Mouse (Mus musculus) CH12.LX (cell line): Measurements from ENCODE around the gene Rpl36-ps4. TPM values are rescaled to one million over a fixed set of nuclear protein-coding genes. Genes with fewer than 3 reads are reported as not detected.
"Not testable (repeated sequence)": the region's sequence is repeated elsewhere in the genome, so short reads cannot be mapped to it uniquely, and the experiment has no call there.

ENCODE experiments used
- DNase-seq: peaks from one replicate; pipeline ENCODE4 v3.0.0-alpha.2; 2013; ENCODE audit errors: extremely low read depth
- H3K27ac ChIP-seq: 2 replicates; pipeline ENCODE4 v1.5.1; 2012; ENCODE audit warnings: low read depth, mild to moderate bottlenecking, control low read depth, moderate library complexity; ENCODE audit not compliant: insufficient read depth
- H3K27me3 ChIP-seq: replicated peaks from 2 replicates; pipeline ENCODE3; 2012; ENCODE audit warnings: inconsistent platforms
- H3K36me3 ChIP-seq, 2 experiments: replicated peaks in 1 of 2; 2 replicates each; pipeline versions ENCODE3 to v1.6.1; 2012; ENCODE audit warnings: inconsistent platforms in 1 of 2, low read length in 1 of 2, mild to moderate bottlenecking in 1 of 2, mixed read lengths in 1 of 2, moderate library complexity in 1 of 2; ENCODE audit not compliant: control insufficient read depth in 1 of 2, insufficient read depth in 1 of 2
- H3K4me1 ChIP-seq, 2 experiments: 2 replicates each; pipeline ENCODE4 v1.6.1; 2012; ENCODE audit warnings: inconsistent platforms in 1 of 2, moderate library complexity in 1 of 2; ENCODE audit not compliant: insufficient read depth in 2 of 2, control insufficient read depth in 1 of 2
- H3K4me2 ChIP-seq: 2 replicates; pipeline ENCODE4 v1.6.1; 2012; ENCODE audit warnings: low read depth, mild to moderate bottlenecking, control low read depth; ENCODE audit not compliant: poor library complexity, insufficient read depth, severe bottlenecking
- H3K4me3 ChIP-seq, 3 experiments: fragments of 150-350 bp in 1 of 3; sonication (generic) in 1 of 3; replicated peaks in 1 of 3; 2 replicates each; pipeline versions ENCODE3 to v1.5.1; 2011 to 2012; ENCODE audit warnings: low read depth in 2 of 3, low read length in 2 of 3, mild to moderate bottlenecking in 2 of 3, moderate library complexity in 2 of 3, control low read depth in 1 of 3, improper control_type of control experiment in 1 of 3, inconsistent platforms in 1 of 3, mixed read lengths in 1 of 3; ENCODE audit not compliant: poor library complexity in 1 of 3
- H3K79me2 ChIP-seq: replicated peaks from 2 replicates; pipeline ENCODE4 v1.6.1; 2012; ENCODE audit warnings: mild to moderate bottlenecking, moderate library complexity; ENCODE audit not compliant: control insufficient read depth, poor library complexity, insufficient read depth, severe bottlenecking; ENCODE audit errors: extremely low read depth
- H3K9ac ChIP-seq: 2 replicates; pipeline ENCODE4 v1.6.1; 2012; ENCODE audit warnings: low read depth, mild to moderate bottlenecking, control low read depth, moderate library complexity; ENCODE audit not compliant: insufficient read depth
- H3K9me3 ChIP-seq: replicated peaks from 2 replicates; pipeline ENCODE3; 2012; ENCODE audit warnings: low read length, inconsistent platforms, mixed read lengths
- BHLHE40 ChIP-seq: IDR thresholded peaks from 2 replicates; pipeline ENCODE4 v1.6.1; 2011; ENCODE audit warnings: mild to moderate bottlenecking, low read depth, low read length, improper control_type of control experiment
- CTCF ChIP-seq, 2 experiments: IDR thresholded peaks in 1 of 2; conservative IDR thresholded peaks in 1 of 2; 2 replicates each; pipeline ENCODE4 v1.5.1; 2011 to 2012; ENCODE audit warnings: low read depth in 2 of 2, low read length in 2 of 2, improper control_type of control experiment in 1 of 2, inconsistent platforms in 1 of 2, mild to moderate bottlenecking in 1 of 2, moderate library complexity in 1 of 2
- GABPA ChIP-seq: IDR thresholded peaks from 2 replicates; pipeline ENCODE4 v1.6.1; 2012; ENCODE audit warnings: low read depth, low read length, improper control_type of control experiment, inconsistent platforms; ENCODE audit not compliant: insufficient replicate concordance
- JUND ChIP-seq: conservative IDR thresholded peaks from 2 replicates; pipeline ENCODE4 v1.6.1; 2011; ENCODE audit warnings: low read depth, low read length, improper control_type of control experiment
- MXI1 ChIP-seq: IDR thresholded peaks from 2 replicates; pipeline ENCODE4 v1.6.1; 2011; ENCODE audit warnings: mild to moderate bottlenecking, low read depth, low read length, improper control_type of control experiment
- PAX5 ChIP-seq: IDR thresholded peaks from 2 replicates; pipeline ENCODE4 v1.6.1; 2012; ENCODE audit warnings: low read length, inconsistent platforms, mixed read lengths
- POLR2AphosphoS2 ChIP-seq: IDR thresholded peaks from 2 replicates; pipeline ENCODE4 v1.6.1; 2011; ENCODE audit warnings: low read depth, low read length, improper control_type of control experiment
- ZC3H11A ChIP-seq: IDR thresholded peaks from 2 replicates; pipeline ENCODE4 v1.6.1; 2012; ENCODE audit warnings: low read depth, mild to moderate bottlenecking, inconsistent platforms, low read length, improper control_type of control experiment
- dilution Hi-C: fragments of 300-500 bp; cut with MboI; formaldehyde crosslinking; loops from 2 replicates; pipeline ENCODE4 v1.14.3; 2020; ENCODE audit warnings: low sequenced_read_pairs; ENCODE audit not compliant: extremely low pct_unique_long_range_greater_than_20kb, extremely low pct_ligation_motif_present
- in situ Hi-C: fragments of 300-500 bp; cut with MboI; formaldehyde crosslinking; loops from 3 replicates; pipeline ENCODE4 v1.14.3; 2019; ENCODE audit warnings: low sequenced_read_pairs, low pct_ligation_motif_present, low pct_unique_long_range_greater_than_20kb, mixed read lengths
- polyA plus RNA-seq: library from polyadenylated mRNA; unstranded; fragments of >175 nt; gene quantifications from 2 replicates; pipeline ENCODE4 v1.2.1, GENCODE M21; 2012; ENCODE audit warnings: low read depth; ENCODE audit not compliant: insufficient read length
- total RNA-seq, 2 experiments: library from RNA; depleted of rRNA; stranded (reverse); fragments of 300-350 nt in 1 of 2; fragments of >200 nt in 1 of 2; gene quantifications; 2 replicates each; pipeline ENCODE4 v1.2.3; 2012 to 2014

The Rpl36-ps4 gene
- total and polyA plus RNA-seq, 3 experiments, result not detected

GRCm38 (mm10) chr17:87963081-87964075 lies 42.6 kb downstream of the Rpl36-ps4 start:
- H3K36me3 ChIP-seq, result no peaks in the 10 kb centered on the region
- H3K79me2 ChIP-seq, result no peaks in the 10 kb centered on the region
- H3K4me2 ChIP-seq, result no peak overlapping the region
- no peak for DNase-seq
- in situ Hi-C loops (no loop called here), dilution Hi-C loops (no loop called here)
- TF ChIP-seq PAX5, result no peak
- no peak for TF ChIP-seq CTCF (conservative IDR thresholded peaks at IDR 0.05 in 1 of 2, IDR thresholded peaks at IDR 0.05 in 1 of 2; ENCODE audit: low read depth in 2 of 2, low read length in 2 of 2)
- TF ChIP-seq JUND, result no peak
- TF ChIP-seq BHLHE40, result no peak
- no peak for TF ChIP-seq POLR2AphosphoS2
- TF ChIP-seq GABPA, result no peak
- TF ChIP-seq MXI1, result no peak
- TF ChIP-seq ZC3H11A, result no peak
- no peaks in the 10 kb centered on the region for H3K4me1 ChIP-seq
- H3K27ac ChIP-seq, result no peak overlapping the region
- no peak overlapping the region for H3K4me3 ChIP-seq
- H3K9ac ChIP-seq, result no peak overlapping the region
- H3K9me3 ChIP-seq, result peaks cover 5% of the 10 kb centered on the region
- no peaks in the 10 kb centered on the region for H3K27me3 ChIP-seq

- H3K9me3 ChIP-seq, result peaks cover 20% of the 10 kb centered on the region
- H3K27ac ChIP-seq, H3K27me3 ChIP-seq, H3K9ac ChIP-seq, DNase-seq, in situ Hi-C loops, H3K36me3 ChIP-seq, H3K4me1 ChIP-seq, H3K4me3 ChIP-seq, H3K79me2 ChIP-seq, H3K4me2 ChIP-seq, dilution Hi-C loops: not testable (repeated sequence)
Observed at GRCm38 (mm10) chr17:87968483-87968926, 47.7 kb downstream of the Rpl36-ps4 start.

Other genes starting within 250 kb of the Rpl36-ps4 start
- 34.8 and 37.0 TPM in 2 replicates for gene Msh2, start 248.6 kb upstream of the Rpl36-ps4 start, total RNA-seq (2012; rRNA removed)
- gene Msh2, start 248.6 kb upstream of the Rpl36-ps4 start, total RNA-seq (2014; rRNA removed), result 47.0 and 47.5 TPM in 2 replicates
- gene Msh2, start 248.6 kb upstream of the Rpl36-ps4 start, polyA plus RNA-seq, result 45.8 and 48.2 TPM in 2 replicates
- not detected in 2 replicates for gene Kcnk12, start 123.0 kb upstream of the Rpl36-ps4 start, total RNA-seq (2012; rRNA removed)
- gene Kcnk12, start 123.0 kb upstream of the Rpl36-ps4 start, total RNA-seq (2014; rRNA removed), result not detected in 2 replicates
- gene Kcnk12, start 123.0 kb upstream of the Rpl36-ps4 start, polyA plus RNA-seq, result not detected in 2 replicates
- 79.3 and 84.7 TPM in 2 replicates for gene Msh6, start 54.1 kb downstream of the Rpl36-ps4 start, total RNA-seq (2012; rRNA removed)
- gene Msh6, start 54.1 kb downstream of the Rpl36-ps4 start, total RNA-seq (2014; rRNA removed), result 72.9 and 76.5 TPM in 2 replicates
- 79.0 and 79.5 TPM in 2 replicates for gene Msh6, start 54.1 kb downstream of the Rpl36-ps4 start, polyA plus RNA-seq
- gene Fbxo11, start 144.3 kb downstream of the Rpl36-ps4 start, total RNA-seq (2012; rRNA removed), result 32.1 and 37.6 TPM in 2 replicates
- 53.9 and 61.0 TPM in 2 replicates for gene Fbxo11, start 144.3 kb downstream of the Rpl36-ps4 start, total RNA-seq (2014; rRNA removed)
- 61.8 and 67.6 TPM in 2 replicates for gene Fbxo11, start 144.3 kb downstream of the Rpl36-ps4 start, polyA plus RNA-seq